Mouse (Mus musculus): ENCODE results near the gene Cep112. TPM values are rescaled to one million over a fixed set of nuclear protein-coding genes. Genes with fewer than 3 reads are reported as not detected.

The Cep112 gene
- polyA plus RNA-seq, 1 experiment from 2014 or later: 12.7 TPM

DNA sequence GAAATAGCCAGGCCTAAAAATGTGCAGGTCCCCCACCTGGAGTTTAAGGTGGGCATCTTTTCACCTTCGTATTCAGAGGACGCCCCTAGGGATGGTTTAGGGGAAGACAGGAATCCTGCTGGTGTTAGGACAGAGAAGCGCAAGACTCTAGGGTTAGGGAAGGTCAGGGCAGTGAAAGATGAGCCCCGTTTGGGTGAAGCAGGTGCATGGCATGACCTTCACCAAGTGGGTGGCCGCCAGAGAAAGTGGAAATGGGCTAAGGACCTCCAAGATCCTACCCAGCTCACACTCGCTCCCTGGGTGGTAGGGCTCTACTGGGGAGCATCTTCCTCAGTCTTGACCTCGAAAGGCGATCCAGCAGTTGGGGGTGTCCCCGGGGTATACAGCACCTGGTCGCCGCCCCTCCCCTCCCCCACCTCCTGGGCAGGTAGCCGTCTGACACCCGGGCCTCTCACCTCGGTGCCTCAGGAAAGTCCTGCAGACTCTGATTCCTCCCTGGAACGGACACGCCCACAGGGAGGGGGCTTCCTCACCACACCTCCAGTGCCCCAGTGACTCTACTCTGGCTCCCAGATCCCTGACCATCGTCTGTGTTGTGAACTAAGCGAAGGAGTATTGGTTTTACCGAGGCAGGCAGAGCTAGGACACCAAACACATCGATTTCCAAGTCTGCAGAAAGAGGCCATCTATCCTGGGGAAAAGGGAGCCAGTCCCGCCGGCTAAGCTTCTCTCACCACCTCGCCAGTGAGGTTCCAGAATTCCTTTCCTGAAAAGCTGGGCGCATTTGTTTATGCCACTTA lies 484.6 kb downstream of the Cep112 start:
- no peak for ATAC-seq
- H3K9me3 ChIP-seq (ENCODE audit: control insufficient read depth, low read length): no peaks in the 10 kb centered on the region
- no peak overlapping the region for H3K27ac ChIP-seq (ENCODE audit: low read depth, low read length)
- H3K27me3 ChIP-seq (replicated peaks; ENCODE audit: control insufficient read depth, insufficient read depth, low read length): no peaks in the 10 kb centered on the region
- WGBS: 11% methylated on average over 23 of the region's 24 CpGs
- H3K9ac ChIP-seq (ENCODE audit: low read depth, low read length): no peak overlapping the region
- 0 out of 2 replicates have a peak overlapping the region, but pooled peaks have one; percentile 4 for H3K4me3 ChIP-seq (ENCODE audit: low read length)
- no peaks in the 10 kb centered on the region; the same call in 1 of the 2 replicates for H3K4me1 ChIP-seq (ENCODE audit: control insufficient read depth, insufficient read depth, low read depth, low read length)
- no peaks in the 10 kb centered on the region for H3K36me3 ChIP-seq (ENCODE audit: control insufficient read depth, insufficient read depth, low read length)
- H3K4me2 ChIP-seq (ENCODE audit: low read length): peak overlapping the region; percentile 38

Other genes starting within 250 kb of the Cep112 start
- gene Apoh, start 81.8 kb upstream of the Cep112 start, polyA plus RNA-seq (2015; fragmentation: Nextera tagmentation; extraction: Ambion mirVana): 0.39 and 0.43 TPM in 2 replicates
- 7.3 and 7.4 TPM in 2 replicates for gene Prkca, start 81.3 kb upstream of the Cep112 start, polyA plus RNA-seq (2015; fragmentation: Nextera tagmentation; extraction: Ambion mirVana)